Mouse (Mus musculus) heart, postnatal 36 days (tissue): ENCODE measurements around the gene Cxcl16. TPM values are rescaled to one million over a fixed set of nuclear protein-coding genes. Genes with fewer than 3 reads are reported as not detected.
"Not testable (repeated sequence)": the region's sequence is repeated elsewhere in the genome, so short reads cannot be mapped to it uniquely, and the experiment has no call there.

Source experiments
- DNase-seq, 2 experiments: peaks; one replicate each; pipeline ENCODE4 v3.0.0; 2021 to 2022
- intact Hi-C: fragments of 180-260 bp; cut with DNase I; formaldehyde crosslinking; loops from one replicate; pipeline ENCODE4 v1.15.1; 2025
- microRNA-seq, 2 experiments: library from miRNA; unstranded; fragments of <30 nt; microRNA quantifications; one replicate each; pipeline ENCODE4 v1.2.0; 2021; ENCODE audit warnings: borderline number of aligned reads in 2 of 2
- total RNA-seq, 2 experiments: library from RNA; stranded (reverse); gene quantifications; 2 replicates each; pipeline ENCODE4 v1.2.3; 2021

The Cxcl16 gene
- total RNA-seq, 2 experiments from 2014 or later, result 9.6 to 10.9 TPM

DNA sequence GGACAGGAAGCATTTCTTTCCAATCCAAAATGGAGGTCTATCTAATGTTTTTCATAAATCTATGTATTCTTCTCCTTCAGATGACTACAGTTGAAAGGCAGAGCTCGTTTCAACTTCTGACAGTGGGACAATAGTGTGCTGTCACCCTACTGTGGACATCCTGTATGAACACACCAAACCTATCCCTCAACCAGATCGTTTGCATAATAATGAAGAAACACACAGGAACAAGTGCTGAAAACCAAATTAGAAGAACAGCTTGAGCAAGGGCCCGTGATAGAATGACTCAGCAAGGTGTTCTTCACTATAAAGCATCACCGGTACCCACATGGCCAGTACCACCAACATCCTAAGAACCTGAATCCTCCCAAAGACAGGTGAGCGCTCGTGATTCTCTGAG, 33.2 kb downstream of the Cxcl16 start:
- intact Hi-C loops, DNase-seq: not testable (repeated sequence)

DNA sequence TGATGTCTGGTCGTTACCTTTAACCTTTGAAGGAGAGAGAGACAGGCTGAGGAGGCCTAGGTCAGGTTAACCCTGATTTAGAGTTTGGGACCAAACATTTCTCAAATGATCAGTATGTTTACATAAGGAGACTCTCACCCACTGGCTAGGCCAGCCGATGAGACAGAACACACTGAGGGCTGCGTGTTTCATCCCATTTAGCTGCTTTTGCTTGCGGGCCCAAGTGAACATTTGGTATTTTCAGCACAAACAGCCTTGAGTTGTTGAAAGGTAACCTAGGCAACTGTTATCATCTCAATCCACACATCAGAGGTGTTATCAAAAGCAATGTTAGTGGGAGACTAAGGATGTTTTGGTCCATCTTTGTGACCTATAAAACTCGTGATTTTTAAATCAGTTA, 40.3 kb downstream of the Cxcl16 start:
- no peak for DNase-seq
- intact Hi-C loops, result no loop called here

DNA sequence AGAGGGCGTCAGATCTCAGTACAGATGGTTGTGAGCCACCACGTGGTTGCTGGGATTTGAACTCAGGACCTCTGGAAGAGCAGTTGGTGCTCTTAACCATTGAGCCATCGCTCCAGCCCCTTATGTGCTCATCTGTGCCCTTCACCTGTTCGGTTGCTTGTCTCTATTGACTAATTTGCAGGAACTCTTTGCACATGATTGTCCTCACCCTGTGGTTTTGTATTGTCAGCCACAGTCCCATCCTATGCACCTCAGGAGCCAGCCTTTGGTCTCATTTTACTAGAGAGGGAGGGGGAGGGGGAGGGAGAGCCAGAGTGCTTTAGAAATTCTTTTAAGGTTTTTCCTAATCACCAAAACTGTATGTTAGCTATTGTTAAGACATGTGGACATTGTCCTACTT, 41.6 kb downstream of the Cxcl16 start:
- intact Hi-C loops, result no loop called here

DNA sequence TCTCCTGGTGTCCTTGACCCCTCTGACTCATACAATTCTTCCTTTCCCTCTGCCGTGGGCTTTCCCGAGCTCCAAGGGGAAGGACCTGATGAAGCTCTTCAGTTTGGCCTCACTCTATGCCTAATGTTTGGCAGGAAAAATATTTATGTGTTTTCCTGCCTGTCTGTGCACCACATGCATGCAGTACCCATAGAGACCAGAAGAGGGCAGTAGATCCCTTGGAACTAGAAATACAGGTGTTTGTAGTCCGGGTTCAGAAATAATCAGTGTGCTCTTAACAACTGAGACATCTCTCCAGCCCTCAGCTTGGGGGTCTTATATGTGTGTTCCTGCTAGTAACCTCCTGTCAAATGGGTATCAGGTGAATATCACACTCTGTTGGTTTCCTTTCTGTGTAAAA, 45.8 kb downstream of the Cxcl16 start:
- DNase-seq, result peak; percentile 74 to 82
- intact Hi-C loops, result loop anchor here (1.0 kb wide), 1 partner anchor 92 kb away; no protein-coding TSS in a partner anchor

More for the DNA sequence above, 41.6 kb downstream of the Cxcl16 start:
- no peak for DNase-seq

DNA sequence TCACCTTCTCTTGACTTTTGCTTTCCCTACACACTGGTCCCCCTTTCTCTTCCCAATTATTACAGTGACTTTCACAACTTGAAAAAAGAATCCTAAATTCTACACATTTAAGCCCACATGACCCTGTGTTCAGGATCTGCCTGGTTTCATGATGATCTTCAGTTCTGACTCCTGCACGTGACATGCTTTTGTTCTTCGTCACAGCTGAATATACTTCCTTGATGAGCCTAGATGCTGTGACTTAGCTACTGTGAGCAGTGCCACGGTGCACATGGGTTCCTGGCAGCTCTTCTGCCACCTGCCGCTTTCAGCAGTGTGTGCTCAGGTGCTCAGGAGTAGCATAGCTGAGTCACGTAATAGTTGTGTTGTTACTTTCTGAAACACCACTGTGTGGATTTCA, 47.2 kb downstream of the Cxcl16 start:
- intact Hi-C loops, result no loop called here
- no peak for DNase-seq

DNA sequence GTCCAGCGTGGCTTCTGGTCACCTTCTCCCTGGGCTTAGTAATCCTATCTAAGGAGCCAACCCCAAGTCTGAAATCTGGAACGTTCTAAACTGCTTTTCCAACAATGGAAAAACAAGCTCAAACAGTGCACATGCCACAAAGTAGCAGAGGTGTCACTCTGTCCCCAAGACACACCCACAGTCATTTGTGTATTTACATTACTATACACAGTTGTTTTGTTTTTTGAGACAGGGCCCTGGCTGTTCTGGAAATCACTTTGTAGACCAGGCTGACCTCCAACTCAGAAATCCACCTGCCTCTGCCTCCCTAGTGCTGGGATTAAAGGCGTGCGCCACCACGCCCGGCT, 49.5 kb downstream of the Cxcl16 start:
- no peak for DNase-seq
- intact Hi-C loops, result no loop called here

DNA sequence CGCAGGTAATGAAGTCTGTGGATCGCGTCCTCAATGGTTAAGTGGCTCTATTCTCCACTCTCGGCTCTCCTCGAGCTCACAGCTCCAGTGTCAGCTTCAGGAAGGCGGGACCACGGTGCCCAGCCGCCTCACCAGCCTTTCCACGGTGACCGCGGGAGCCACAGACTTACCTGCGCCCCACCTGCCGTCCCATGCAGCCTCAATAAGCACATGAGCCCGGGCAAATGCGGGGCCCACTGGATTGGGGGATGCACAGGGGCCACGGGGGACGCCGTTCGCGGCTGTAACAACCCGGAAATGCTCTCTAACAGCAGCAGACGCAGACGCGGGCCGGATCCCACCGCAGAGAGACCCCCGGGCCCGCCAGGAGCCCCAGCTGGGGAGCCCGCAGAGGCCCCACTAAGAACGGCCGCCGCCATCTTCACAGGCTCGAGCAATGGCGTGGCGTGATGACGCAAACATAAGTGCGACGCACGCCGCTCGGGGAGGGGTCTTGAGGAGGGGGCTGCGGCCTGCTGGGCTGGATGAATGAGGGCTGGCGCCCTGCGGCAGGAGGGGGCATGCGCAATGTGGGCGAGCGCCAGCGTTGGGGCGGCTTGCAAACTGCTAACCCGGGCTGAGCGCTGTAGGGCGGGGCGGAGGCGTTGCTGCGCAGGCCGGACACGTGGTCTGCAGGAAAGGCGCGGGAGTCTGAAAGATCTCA, 50.0 kb downstream of the Cxcl16 start, which contains the start of gene Pelp1:
Gene Pelp1 (minus strand): TSS at position 438 of the 703 bp plus-strand sequence.
- intact Hi-C loops, result no loop called here
- DNase-seq, result peak; percentile 82 to 91

Small RNA genes within 50 kb of the gene (microRNA-seq; reads per million reads assigned to microRNA genes)
- gene Mir7115, result 0.72 to 2.7 reads per million in 2 experiments

Other genes starting within 250 kb of the Cxcl16 start
- under 1 TPM; 0.28 to 0.30 TPM for gene Slc16a11, start 247.2 kb downstream of the Cxcl16 start, total RNA-seq
- gene Slc16a13, start 238.9 kb downstream of the Cxcl16 start, total RNA-seq, result 1 to 10 TPM; 3.3 to 3.9 TPM
- 10 to 100 TPM; 19.7 to 20.0 TPM for gene Bcl6b, start 230.2 kb downstream of the Cxcl16 start, total RNA-seq
- gene 0610010K14Rik, start 222.1 kb downstream of the Cxcl16 start, total RNA-seq, result 10 to 100 TPM; 32.7 to 38.0 TPM
- gene Gm21988, start 220.2 kb downstream of the Cxcl16 start, total RNA-seq, result 1 to 10 TPM; 2.1 to 3.3 TPM
- 100 to 1,000 TPM; 106 to 113 TPM for gene Rnasek, start 220.1 kb downstream of the Cxcl16 start, total RNA-seq
- gene Alox12, start 204.6 kb downstream of the Cxcl16 start, total RNA-seq, result 1 to 10 TPM; 2.5 to 3.7 TPM
- gene Alox12e, start 137.4 kb downstream of the Cxcl16 start, total RNA-seq, result not detected
- 10 to 100 TPM in 1 of 2 experiments, 1 to 10 TPM in 1; 5.4 to 10.2 TPM for gene Alox15, start 108.0 kb downstream of the Cxcl16 start, total RNA-seq
- gene Pelp1, start 50.0 kb downstream of the Cxcl16 start, total RNA-seq, result 10 to 100 TPM; 19.4 to 22.1 TPM
- gene Arrb2, start 27.3 kb downstream of the Cxcl16 start, total RNA-seq, result 10 to 100 TPM; 14.8 to 15.4 TPM
- gene Med11, start 8.1 kb downstream of the Cxcl16 start, total RNA-seq, result 1 to 10 TPM; 8.9 to 9.7 TPM
- gene Zmynd15, start 551 bp downstream of the Cxcl16 start, total RNA-seq, result 1 to 10 TPM; 1.8 to 2.2 TPM
- gene Tm4sf5, start 45.3 kb upstream of the Cxcl16 start, total RNA-seq, result 1 to 10 TPM in 1 of 2 experiments, under 1 TPM in 1; 0.70 to 1.3 TPM
- gene Vmo1, start 54.6 kb upstream of the Cxcl16 start, total RNA-seq, result not detected
- gene Gltpd2, start 59.2 kb upstream of the Cxcl16 start, total RNA-seq, result not detected
- gene Psmb6, start 65.4 kb upstream of the Cxcl16 start, total RNA-seq, result 100 to 1,000 TPM; 230 to 233 TPM
- gene Gm40193, start 73.0 kb upstream of the Cxcl16 start, total RNA-seq, result not detected
- gene Pld2, start 80.1 kb upstream of the Cxcl16 start, total RNA-seq, result 1 to 10 TPM; 6.3 to 6.5 TPM
- gene Mink1, start 102.9 kb upstream of the Cxcl16 start, total RNA-seq, result 10 to 100 TPM; 43.9 to 49.4 TPM
- gene 4930544D05Rik, start 155.9 kb upstream of the Cxcl16 start, total RNA-seq, result not detected
- not detected for gene Chrne, start 159.2 kb upstream of the Cxcl16 start, total RNA-seq
- gene Gp1ba, start 179.1 kb upstream of the Cxcl16 start, total RNA-seq, result under 1 TPM; 0.16 to 0.17 TPM
- gene Rnf167, start 187.3 kb upstream of the Cxcl16 start, total RNA-seq, result 10 to 100 TPM; 52.5 to 57.9 TPM
- gene Slc25a11, start 187.5 kb upstream of the Cxcl16 start, total RNA-seq, result 100 to 1,000 TPM; 570 to 607 TPM
- 100 to 1,000 TPM; 283 to 296 TPM for gene Pfn1, start 194.7 kb upstream of the Cxcl16 start, total RNA-seq
- gene Eno3, start 197.2 kb upstream of the Cxcl16 start, total RNA-seq, result 1,000 to 10,000 TPM; 1,887 to 1,957 TPM
- gene Spag7, start 209.4 kb upstream of the Cxcl16 start, total RNA-seq, result 10 to 100 TPM; 95.0 to 98.6 TPM
- gene Camta2, start 228.1 kb upstream of the Cxcl16 start, total RNA-seq, result 10 to 100 TPM; 39.2 to 39.6 TPM
- 1 to 10 TPM; 4.5 to 6.3 TPM for gene Inca1, start 240.2 kb upstream of the Cxcl16 start, total RNA-seq
- gene Kif1c, start 240.6 kb upstream of the Cxcl16 start, total RNA-seq, result 100 to 1,000 TPM; 469 to 490 TPM